Mouse (Mus musculus): Measurements from ENCODE around the gene Ap1g2.

The Ap1g2 gene

DNA sequence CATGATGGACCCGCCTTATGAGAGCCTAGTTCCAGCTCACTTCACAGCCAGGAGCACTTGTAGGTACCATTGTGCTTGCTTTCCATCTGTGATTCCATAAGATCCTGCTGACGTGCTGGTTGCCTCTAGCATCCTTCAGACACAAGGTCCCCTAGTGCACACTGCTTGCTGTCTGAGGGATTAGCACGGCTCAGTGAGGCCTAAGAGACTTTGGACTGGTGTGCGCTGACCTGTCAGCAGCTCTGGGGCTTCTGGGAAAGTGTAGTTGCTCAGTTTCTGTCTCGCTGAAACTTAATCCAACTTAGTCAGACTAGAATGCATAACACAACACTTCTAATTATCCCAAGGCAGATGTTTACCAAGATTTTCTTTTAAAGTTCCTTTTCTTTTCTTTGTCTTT, 46.5 kb downstream of the Ap1g2 start:
- DNase-seq (ENCODE audit: low read depth in 1 of 2, low spot score in 2 of 2): no peak

DNA sequence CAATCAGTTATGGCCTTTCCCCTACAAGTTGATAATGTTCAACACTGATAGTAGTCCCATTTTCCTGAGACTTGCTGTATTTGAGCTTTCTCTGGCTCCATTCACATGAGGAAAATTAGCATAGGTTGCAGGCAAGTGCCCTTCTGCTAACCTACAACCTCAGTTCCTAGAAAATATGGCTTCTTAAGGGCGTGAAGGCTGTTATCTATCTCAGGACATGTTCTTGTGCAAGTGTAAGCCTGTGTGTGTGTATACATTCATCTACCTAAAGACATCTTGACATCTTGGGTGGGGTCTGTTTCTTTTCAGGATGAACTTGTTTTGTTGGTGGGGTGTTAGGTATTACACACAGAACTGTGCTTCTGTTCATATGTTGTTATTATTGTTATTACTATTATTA, 47.4 kb downstream of the Ap1g2 start:
- no peak for DNase-seq (ENCODE audit: low read depth in 1 of 2, low spot score in 2 of 2)

DNA sequence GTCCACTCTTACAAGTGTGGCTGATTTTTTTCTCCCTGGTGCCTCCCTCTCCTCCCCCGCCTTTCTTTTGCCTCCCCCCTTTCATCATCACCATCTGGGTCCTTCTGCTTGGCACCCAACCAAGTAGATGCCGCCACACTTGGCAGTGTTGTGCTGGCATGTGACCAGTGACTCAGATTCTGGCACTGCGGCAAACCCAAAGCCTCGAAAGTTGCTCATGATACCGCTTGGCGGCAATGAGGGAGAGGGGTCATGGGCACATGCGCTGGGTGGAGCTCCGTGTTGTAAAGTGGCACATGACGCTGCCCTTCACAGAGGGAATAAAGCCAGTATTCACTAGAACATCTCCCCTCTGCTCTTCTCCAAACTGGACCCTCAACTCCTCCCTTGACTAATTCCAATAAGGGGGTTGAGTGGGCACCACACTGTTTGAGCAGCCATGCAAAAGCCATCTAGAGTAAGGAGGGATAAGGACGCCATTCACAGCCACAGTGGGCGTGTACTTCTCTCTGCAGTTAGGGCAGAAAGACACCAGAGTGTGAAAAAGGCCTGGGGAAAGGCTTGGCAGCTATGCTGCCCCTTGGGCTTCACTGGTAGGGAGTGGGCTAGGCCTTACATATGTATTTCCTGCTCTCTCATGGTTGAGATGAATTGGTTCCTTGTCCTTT, 51.1 kb downstream of the Ap1g2 start:
- DNase-seq (ENCODE audit: low read depth in 1 of 2, low spot score in 2 of 2): peak; percentile 45 to 65

DNA sequence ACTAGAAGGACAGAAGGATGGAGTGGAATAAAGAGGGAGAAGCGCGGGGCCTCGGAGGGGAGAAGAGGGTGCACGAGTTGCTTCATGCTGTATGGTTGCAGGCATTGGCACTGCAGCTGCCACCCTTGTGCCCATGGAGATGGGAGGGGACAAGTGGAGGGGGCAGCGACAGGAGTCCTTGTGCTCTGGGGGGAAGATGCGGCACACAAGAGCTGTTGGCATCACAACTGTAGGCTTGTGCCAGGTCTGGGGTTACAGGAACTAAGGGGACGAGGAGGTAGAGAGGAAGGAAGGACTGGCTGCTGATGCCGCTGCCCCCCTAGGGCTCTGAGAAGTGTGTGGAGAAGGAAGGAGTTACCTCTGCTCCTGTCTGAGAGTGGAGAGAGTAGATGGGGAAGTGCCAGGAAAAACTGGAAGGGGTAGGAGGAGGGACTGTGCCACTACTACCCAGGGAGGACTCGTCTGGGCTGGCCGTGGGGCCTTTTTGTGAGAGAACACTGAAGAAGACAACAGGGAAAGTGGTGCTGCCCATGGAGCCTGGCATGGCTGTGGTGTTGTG, 52.1 kb downstream of the Ap1g2 start:
- no peak for DNase-seq (ENCODE audit: low read depth in 1 of 2, low spot score in 2 of 2)

DNA sequence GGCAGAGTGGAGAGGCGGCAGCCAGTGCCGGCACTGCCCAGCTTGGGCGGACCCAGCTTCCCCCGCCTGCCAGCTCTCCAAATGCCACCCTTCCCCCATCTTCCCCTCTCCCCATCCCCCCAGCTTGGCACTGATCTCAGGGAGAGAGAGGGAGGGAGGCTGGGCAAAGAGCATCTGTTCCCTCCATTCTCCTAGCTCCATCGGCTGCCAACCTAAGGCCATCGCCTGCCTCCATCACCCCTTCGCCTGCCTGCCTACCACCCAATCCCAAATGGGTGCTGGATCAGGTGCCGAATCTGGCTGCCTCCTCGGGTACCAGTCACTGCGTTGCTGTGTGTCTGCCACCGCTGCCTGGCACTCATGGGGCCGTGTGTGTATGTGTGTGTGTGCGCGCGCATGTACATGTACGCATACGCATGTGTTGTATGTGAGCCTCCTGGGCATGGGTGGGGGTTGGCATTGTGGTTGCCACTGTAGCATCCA, 52.6 kb downstream of the Ap1g2 start:
- no peak for DNase-seq (ENCODE audit: low read depth in 1 of 2, low spot score in 2 of 2)

DNA sequence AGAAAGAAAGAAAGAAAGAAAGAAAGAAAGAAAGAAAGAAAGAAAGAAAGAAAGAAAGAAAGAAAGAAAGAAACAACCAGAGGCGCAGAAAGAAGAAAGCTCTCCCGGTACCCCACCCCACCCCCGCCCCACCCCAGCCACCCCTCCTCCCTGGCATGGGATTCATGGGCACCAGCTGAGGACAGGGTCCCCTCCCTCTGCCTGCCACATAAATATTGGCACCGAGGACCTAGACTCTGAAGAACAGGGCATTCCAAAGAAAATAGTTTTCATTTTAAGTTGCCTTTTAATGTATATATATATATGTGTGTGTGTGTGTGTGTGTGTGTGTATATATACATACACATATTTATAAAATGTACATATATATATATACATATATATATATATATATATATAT, 53.3 kb downstream of the Ap1g2 start:
- DNase-seq (ENCODE audit: low read depth in 1 of 2, low spot score in 2 of 2): no peak

DNA sequence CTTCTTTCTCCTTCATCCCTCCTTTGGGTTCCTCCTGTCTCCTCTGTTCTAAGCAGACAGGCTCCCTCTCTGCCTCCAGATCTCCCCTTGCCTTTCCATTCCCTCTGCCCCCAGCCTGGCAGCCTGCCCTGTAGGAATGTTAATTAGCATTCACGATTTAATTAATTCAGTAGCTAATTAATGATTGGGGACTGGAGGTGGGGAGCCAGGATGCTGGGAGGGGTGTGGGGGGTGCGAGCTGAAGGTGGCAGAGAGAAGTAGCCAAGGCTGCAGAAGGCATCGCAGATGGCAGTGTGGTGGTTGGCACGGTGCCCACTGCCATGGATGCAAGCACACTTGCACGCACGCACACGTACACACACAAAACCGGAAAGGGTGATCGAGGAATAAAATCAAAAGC, 53.9 kb downstream of the Ap1g2 start:
- DNase-seq (ENCODE audit: low read depth in 1 of 2, low spot score in 2 of 2): no peak
